Mouse (Mus musculus): ENCODE measurements around the gene Wdr41. TPM values are rescaled to one million over a fixed set of nuclear protein-coding genes. Genes with fewer than 3 reads are reported as not detected.

The Wdr41 gene
- 1 to 10 TPM; 3.7 to 4.1 TPM for polyA plus RNA-seq (2017; shearing (Covaris generic))

GRCm38 (mm10) chr13:94976219-94977186 lies at the start of gene Wdr41:
Wdr41 (plus strand) TSS chr13:94976344.
- peak; percentile 86 for ATAC-seq

GRCm38 (mm10) chr13:94928086-94928485 lies 48.1 kb upstream of the Wdr41 start:
- ATAC-seq = no peak

GRCm38 (mm10) chr13:94938418-94938817 lies 37.7 kb upstream of the Wdr41 start:
- ATAC-seq = no peak

GRCm38 (mm10) chr13:94940104-94940503 lies 36.0 kb upstream of the Wdr41 start:
- no peak for ATAC-seq

- no peak for ATAC-seq
These were observed 34.9 kb upstream of the Wdr41 start for GRCm38 (mm10) chr13:94941230-94941629.

DNA sequence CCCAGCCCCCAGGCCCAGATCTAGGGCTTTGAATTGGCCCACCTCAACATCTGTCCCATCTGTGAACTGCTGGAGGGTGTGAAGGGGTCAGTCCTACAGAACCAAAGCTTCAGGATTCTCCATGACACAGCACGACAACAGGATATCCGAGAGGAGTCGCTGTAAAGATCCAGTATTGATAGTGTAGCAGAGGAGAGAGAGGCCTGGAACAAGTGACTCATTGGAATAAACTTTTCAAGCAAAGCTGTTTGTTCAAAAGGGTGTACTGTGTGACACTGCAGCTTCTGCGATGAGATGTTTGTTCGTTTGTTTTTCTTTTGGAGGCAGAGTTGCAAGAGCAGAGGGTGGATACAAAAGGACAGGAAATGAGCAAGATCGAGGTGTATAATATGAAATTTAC lies 20.2 kb upstream of the Wdr41 start:
- ATAC-seq = no peak

DNA sequence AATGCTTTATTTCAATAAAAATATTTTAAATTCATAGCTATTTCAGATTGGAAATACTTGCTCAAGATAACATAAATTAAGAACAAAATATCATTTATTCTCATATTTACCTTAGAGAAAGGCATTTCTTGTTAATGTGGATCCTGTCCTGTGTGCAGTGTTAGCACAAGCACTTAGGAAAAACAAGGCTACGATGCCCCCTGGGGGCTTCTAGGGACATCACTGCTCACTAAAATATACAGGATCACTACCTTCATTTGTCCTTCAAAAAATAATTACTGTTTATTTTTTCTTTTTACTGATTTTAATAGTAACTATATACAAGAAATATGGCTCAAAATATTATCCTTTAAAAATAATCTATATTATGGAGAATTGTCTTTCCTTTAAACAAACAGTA lies 18.2 kb upstream of the Wdr41 start:
- no peak for ATAC-seq

GRCm38 (mm10) chr13:94969992-94970553 lies 6.1 kb upstream of the Wdr41 start:
- ATAC-seq = no peak

GRCm38 (mm10) chr13:94975828-94976218 lies 321 bp upstream of the Wdr41 start:
- ATAC-seq = peak; percentile 26

- ATAC-seq = no peak
These were observed 2.9 kb downstream of the Wdr41 start for GRCm38 (mm10) chr13:94979081-94979480.

DNA sequence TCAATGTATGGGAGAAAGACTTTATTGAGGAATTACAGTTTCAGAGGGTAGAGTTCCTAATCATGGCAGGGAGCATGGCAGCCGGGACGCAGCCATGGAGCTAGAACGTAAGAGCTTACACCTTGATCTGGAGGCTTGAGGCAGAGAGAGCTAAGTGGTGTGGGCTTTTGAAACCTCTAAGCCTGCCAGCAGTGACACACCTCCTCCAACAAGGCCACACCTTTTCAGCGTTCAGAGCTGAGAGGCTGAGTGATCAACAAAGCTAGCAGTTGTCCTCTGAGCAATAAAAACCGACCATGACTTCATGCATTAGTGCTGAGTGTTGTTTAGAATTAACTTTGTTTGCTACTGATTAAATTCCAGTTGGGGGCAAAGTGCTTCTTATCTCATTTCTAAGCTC lies 14.4 kb downstream of the Wdr41 start:
- ATAC-seq = no peak

DNA sequence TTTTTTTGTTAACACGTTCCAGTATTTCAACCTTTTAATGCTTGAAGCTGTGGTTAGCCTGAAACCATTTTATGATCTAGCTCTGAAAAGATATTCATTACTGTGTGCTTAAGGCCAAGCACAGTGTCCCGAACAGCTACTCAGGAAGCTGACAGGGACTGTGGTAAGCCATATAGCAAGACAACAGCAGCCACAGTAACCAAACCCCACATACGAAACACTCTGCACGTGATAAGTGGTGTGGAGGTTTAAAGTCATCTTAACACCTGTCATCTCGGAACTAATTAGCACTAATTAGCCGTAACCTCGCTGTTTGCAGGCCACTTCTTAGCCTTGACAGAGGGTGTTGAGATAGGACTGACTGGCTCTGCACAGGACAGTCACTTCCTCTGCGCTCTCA lies 31.1 kb downstream of the Wdr41 start:
- peak; percentile 64 for ATAC-seq

DNA sequence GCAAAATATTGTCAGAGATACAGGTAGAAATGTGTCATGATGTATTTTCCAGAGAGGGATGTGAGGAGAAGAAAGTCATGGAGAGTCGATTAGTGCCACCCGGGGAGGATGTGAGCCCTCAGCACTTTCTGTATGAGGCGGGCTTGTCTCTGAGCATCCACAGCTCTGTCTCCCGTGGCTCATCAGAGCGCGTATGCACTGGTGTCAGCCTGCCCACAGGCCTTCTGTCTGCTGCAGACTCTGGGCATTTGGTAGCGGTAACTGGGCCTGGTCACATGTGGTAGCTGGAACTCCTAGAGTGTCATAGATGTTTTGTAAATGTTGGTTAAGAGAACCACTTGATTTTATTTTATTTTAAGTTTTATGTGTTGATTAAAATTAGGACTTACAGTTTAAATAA lies 33.1 kb downstream of the Wdr41 start:
- no peak for ATAC-seq

DNA sequence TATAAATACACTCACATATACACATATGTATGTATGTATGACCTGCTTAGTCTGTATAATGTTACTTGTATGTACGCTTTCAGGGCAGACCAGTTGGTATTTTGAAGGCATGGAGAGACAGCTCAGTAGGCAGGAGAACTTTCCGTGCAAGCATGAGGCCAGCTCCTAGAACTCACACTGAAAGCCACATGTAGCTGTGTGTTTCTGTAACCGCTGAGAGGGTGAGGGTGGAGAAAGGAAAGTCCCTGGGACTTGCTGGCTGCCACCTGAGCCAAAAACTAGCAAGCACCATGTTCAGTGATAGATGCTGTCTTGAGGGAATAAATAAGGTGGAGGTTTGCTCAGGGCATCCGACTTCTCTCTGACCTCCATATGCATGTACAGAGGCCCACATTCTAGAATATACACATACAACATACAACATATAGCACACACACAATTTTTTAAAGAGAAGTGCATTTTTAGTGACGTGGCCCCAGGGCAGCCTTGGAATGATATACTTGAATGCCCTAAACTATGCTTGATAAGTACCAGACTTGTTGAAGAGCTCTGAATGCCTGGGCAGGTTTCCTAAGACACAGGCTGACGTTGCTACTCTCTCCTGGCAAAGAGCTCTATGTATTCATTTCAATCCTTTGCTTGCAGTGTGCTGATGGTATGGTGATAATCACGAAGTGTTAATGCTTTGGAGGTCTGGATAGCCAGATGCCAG lies 35.6 kb downstream of the Wdr41 start:
- no peak for ATAC-seq

- no peak for ATAC-seq
These were observed 41.1 kb downstream of the Wdr41 start for GRCm38 (mm10) chr13:95017278-95017677.

- no peak for ATAC-seq
These were observed 41.8 kb downstream of the Wdr41 start for GRCm38 (mm10) chr13:95017916-95018315.

GRCm38 (mm10) chr13:95019345-95019744 lies 43.2 kb downstream of the Wdr41 start:
- ATAC-seq = no peak

DNA sequence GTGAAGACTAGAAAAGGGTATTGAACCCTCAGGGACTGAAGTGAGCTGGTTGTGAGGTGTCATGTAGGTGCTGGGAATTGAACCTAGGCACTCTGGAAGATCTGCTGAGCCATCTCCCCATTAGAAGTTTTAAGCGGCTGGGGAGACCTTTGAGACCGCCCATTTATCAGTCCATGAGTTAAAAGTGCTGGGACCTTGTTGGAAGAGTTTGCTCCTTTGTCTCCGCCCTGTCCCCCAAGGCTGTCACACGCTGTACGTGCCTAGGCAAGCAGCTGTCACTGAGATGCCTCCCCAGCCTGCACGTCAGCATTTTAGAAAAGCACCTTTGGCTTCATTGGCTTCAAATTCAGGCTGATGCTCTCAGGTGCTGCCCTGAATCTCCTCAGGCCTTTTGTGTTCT lies 44.1 kb downstream of the Wdr41 start:
- no peak for ATAC-seq

DNA sequence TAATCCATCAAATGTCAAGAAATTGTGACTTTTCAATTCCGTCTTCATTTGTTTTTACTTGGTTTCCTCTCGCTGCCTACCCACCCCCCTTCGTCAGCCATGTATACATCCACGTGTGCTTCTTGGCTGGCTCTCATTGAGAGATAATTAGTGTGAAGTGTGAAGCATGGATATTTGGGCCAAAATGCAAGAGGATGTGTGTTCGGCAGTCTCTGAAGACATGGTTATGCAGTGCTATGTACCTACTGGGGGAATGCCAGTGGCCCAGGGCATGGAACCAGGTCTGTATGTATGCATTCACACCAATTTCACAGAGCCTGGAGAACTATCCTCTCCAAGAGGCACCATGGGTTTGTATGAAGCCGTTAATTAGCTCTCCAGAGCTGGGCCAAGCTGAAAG lies 54.7 kb downstream of the Wdr41 start:
- no peak for ATAC-seq

DNA sequence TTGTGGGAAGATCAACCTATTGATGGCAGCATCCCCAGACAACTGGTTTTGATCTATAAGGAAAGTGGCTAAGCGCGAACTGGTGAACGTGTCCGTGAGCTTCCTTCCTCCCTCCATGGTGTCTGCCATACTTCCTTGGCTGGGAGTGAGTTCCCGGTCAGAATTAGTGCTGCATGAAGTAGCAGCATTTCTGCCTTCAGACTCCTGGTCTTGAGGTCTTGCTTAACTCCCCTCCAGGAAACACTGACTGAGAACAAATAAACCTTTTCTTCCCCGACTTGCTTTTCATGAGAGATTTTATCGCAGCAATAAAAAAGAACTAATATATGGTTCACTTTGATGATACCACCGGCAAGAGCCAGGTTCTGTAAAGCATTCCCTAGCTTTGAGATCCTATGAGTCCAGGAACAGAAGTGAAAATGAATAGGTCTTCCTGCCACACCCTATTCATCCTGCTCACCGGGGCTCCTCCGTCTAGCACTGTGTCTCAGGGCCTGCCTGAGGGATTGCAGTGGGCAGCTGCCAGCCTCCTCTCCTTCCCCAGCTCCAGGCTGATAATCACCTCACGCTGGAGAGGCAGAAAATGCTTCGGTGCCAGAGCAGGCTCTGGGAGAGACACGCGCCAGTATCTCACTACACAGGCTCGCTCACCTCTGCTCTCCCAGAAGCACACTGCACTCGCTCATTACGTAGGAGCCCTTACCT lies 56.1 kb downstream of the Wdr41 start:
- ATAC-seq = no peak

DNA sequence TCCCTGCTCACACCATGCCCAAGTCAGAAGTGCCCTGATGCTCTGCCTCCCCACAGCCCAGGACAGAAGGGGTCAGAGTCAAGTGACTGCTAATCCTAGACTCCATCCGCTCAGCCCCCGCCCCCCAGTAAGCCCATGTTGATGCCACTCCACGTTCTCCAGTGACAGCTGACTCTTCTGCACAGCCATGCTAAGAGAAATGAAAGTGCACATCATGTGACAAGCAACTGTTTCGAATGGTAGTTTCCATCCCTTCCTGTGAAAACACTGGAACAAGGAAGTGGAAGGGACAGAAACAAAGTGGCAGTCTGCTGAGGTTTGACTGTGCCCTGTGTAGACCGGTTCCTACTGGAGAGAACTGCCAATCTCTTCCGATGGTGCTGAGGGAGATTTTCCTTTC lies 56.8 kb downstream of the Wdr41 start:
- ATAC-seq = no peak

DNA sequence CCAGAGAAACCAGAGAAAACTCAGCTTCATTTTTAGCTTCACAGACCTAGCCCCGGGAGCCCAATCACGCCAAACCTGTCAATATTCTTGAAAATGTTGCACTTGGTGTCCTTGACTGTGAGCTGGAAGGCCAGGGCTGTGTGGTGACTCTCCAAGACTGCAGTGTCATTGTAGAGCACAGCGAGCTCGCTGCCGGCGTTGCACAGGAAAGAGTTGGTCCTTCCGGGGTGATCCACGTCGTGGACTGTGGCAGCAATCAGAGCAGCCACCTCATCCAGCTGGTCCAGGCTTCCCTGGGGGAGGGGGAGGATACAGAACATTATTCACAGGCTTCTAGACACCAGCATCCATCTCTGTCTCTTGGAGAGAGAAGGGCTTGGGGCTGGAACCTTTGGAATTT lies 58.0 kb downstream of the Wdr41 start:
- ATAC-seq = peak; percentile 28

DNA sequence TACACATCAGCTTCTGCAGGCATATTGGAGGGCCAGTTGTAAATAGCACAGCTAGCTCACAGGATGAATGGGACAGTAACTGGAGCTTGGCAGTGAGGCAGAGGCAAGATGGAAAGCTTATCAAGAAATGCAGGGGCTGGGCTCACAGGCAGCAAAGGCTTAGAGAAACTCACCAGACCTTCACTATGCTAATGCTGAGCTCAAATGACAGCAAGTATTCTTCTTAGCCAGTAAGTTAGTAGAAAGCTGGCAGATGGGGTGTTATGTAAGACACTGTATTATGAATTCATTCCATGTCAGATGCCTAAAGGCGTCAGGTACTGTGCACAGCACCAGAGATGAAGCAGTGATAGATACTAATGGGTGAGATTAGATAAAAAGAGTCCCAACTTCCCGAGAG lies 58.6 kb downstream of the Wdr41 start:
- no peak for ATAC-seq
